Comparison of ENCODE assay signal across 7 mouse cellular contexts in genomic region chrX:140279266-140279665, GRCm38 (mm10).
A peak's percentile ranks its signal among the peaks of the same experiment; 100 is the strongest.
DNase-seq lines count a peak whose midpoint lies in the region; ATAC-seq and TF ChIP-seq lines count a peak whose summit lies in the region.

No protein-coding gene starts in this region.

- no peaks in the 10 kb centered on the region for H3K4me1 ChIP-seq in embryonic facial prominence, embryonic 12.5 days
- no peaks in the 10 kb centered on the region for H3K4me1 ChIP-seq in thymus, adult 2 months (replicated peaks; ENCODE audit: control insufficient read depth, insufficient read depth, low read length)

- H3K4me2 ChIP-seq in embryonic facial prominence, embryonic 12.5 days (replicated peaks): no peak overlapping the region

- H3K36me3 ChIP-seq in embryonic facial prominence, embryonic 12.5 days: no peaks in the 10 kb centered on the region
- H3K36me3 ChIP-seq in thymus, adult 2 months (ENCODE audit: control insufficient read depth, insufficient read depth, low read length): no peaks in the 10 kb centered on the region

- no peak overlapping the region for H3K4me3 ChIP-seq in left cerebral cortex, adult 2 months
- no peak overlapping the region for H3K4me3 ChIP-seq in embryonic facial prominence, embryonic 12.5 days
- no peak overlapping the region for H3K4me3 ChIP-seq in thymus, adult 2 months (ENCODE audit: control insufficient read depth, insufficient read depth, low read length)

- 21% methylated on average over 6 of the region's 6 CpGs for WGBS in embryonic facial prominence, embryonic 12.5 days
- 15% methylated on average over 6 of the region's 6 CpGs for WGBS in thymus, adult 2 months

- no peak overlapping the region for H3K27ac ChIP-seq in left cerebral cortex, adult 2 months
- no peak overlapping the region for H3K27ac ChIP-seq in embryonic facial prominence, embryonic 12.5 days
- no peak overlapping the region for H3K27ac ChIP-seq in thymus, adult 2 months (ENCODE audit: control insufficient read depth, insufficient read depth, low read length)

- DNase-seq in left cerebral cortex, adult 2 months (ENCODE audit: extremely low spot score in 1 of 2, low spot score in 2 of 2): peak; percentile 14 to 22
- DNase-seq in left cerebral cortex, adult 11 months (ENCODE audit: low spot score): no peak
- DNase-seq in layer of hippocampus, postnatal 10 days (ENCODE audit: low spot score in 2 of 2): peak; percentile 50 to 63
- DNase-seq in retina, embryonic 14.5 days (ENCODE audit: low spot score): peak; percentile 61
- no peak for DNase-seq in urinary bladder, postnatal 25 days (ENCODE audit: low spot score)
- no peak for DNase-seq in thymus, adult 2 months

- no peak for TF ChIP-seq POLR2A in thymus, adult 2 months (IDR thresholded peaks at IDR 0.05; ENCODE audit: control insufficient read depth, extremely low read depth, insufficient read depth, low read length, poor library complexity)

- no peak overlapping the region for H3K9ac ChIP-seq in embryonic facial prominence, embryonic 12.5 days

- H3K27me3 ChIP-seq in embryonic facial prominence, embryonic 12.5 days: peaks cover 69% of the 10 kb centered on the region
- no peaks in the 10 kb centered on the region for H3K27me3 ChIP-seq in thymus, adult 2 months (ENCODE audit: control insufficient read depth, insufficient read depth, low read length)

- peak; percentile 24; the same call in 1 of the 2 replicates for TF ChIP-seq CTCF in left cerebral cortex, adult 2 months (IDR thresholded peaks at IDR 0.05)
- no peak for TF ChIP-seq CTCF in thymus, adult 2 months (IDR thresholded peaks at IDR 0.05; ENCODE audit: borderline replicate concordance, control insufficient read depth, extremely low read depth, insufficient read depth, low read length, poor library complexity)

- H3K9me3 ChIP-seq in embryonic facial prominence, embryonic 12.5 days: no peaks in the 10 kb centered on the region

- intact Hi-C loops in left cerebral cortex, adult 2 months (cut with DNase I): loop anchor here (5.0 kb wide), 1 partner anchor 282 kb away; the partner anchor contains the start of gene Rbm41

- peak; percentile 55; the same call in 1 of the 2 replicates for ATAC-seq in embryonic facial prominence, embryonic 12.5 days (ENCODE audit: insufficient number of reproducible peaks, insufficient read depth, low FRiP score, low TSS enrichment)

Comparison
In these comparisons a context has a peak if more than half of its experiments do, and no peak if none do; other contexts are left out.
1. DNase-seq: peak in left cerebral cortex, adult 2 months (2 of 2), layer of hippocampus, postnatal 10 days (2 of 2) and retina, embryonic 14.5 days (single experiment); none in left cerebral cortex, adult 11 months (single experiment), urinary bladder, postnatal 25 days (single experiment) and thymus, adult 2 months (single experiment).